Mouse (Mus musculus) CH12.LX (cell line): ENCODE data around the gene Sec22a. TPM values are rescaled to one million over a fixed set of nuclear protein-coding genes. Genes with fewer than 3 reads are reported as not detected.

Experiments used
- DNase-seq: peaks from one replicate; pipeline ENCODE4 v3.0.0-alpha.2; 2013; ENCODE audit errors: extremely low read depth
- H3K27ac ChIP-seq: 2 replicates; pipeline ENCODE4 v1.5.1; 2012; ENCODE audit warnings: low read depth, mild to moderate bottlenecking, control low read depth, moderate library complexity; ENCODE audit not compliant: insufficient read depth
- H3K27me3 ChIP-seq: replicated peaks from 2 replicates; pipeline ENCODE3; 2012; ENCODE audit warnings: inconsistent platforms
- H3K36me3 ChIP-seq, 2 experiments: replicated peaks in 1 of 2; 2 replicates each; pipeline versions ENCODE3 to v1.6.1; 2012; ENCODE audit warnings: inconsistent platforms in 1 of 2, low read length in 1 of 2, mild to moderate bottlenecking in 1 of 2, mixed read lengths in 1 of 2, moderate library complexity in 1 of 2; ENCODE audit not compliant: control insufficient read depth in 1 of 2, insufficient read depth in 1 of 2
- H3K4me1 ChIP-seq, 2 experiments: 2 replicates each; pipeline ENCODE4 v1.6.1; 2012; ENCODE audit warnings: inconsistent platforms in 1 of 2, moderate library complexity in 1 of 2; ENCODE audit not compliant: insufficient read depth in 2 of 2, control insufficient read depth in 1 of 2
- H3K4me2 ChIP-seq: 2 replicates; pipeline ENCODE4 v1.6.1; 2012; ENCODE audit warnings: low read depth, mild to moderate bottlenecking, control low read depth; ENCODE audit not compliant: poor library complexity, insufficient read depth, severe bottlenecking
- H3K4me3 ChIP-seq, 3 experiments: fragments of 150-350 bp in 1 of 3; sonication (generic) in 1 of 3; replicated peaks in 1 of 3; 2 replicates each; pipeline versions ENCODE3 to v1.5.1; 2011 to 2012; ENCODE audit warnings: low read depth in 2 of 3, low read length in 2 of 3, mild to moderate bottlenecking in 2 of 3, moderate library complexity in 2 of 3, control low read depth in 1 of 3, improper control_type of control experiment in 1 of 3, inconsistent platforms in 1 of 3, mixed read lengths in 1 of 3; ENCODE audit not compliant: poor library complexity in 1 of 3
- H3K79me2 ChIP-seq: replicated peaks from 2 replicates; pipeline ENCODE4 v1.6.1; 2012; ENCODE audit warnings: mild to moderate bottlenecking, moderate library complexity; ENCODE audit not compliant: control insufficient read depth, poor library complexity, insufficient read depth, severe bottlenecking; ENCODE audit errors: extremely low read depth
- H3K9ac ChIP-seq: 2 replicates; pipeline ENCODE4 v1.6.1; 2012; ENCODE audit warnings: low read depth, mild to moderate bottlenecking, control low read depth, moderate library complexity; ENCODE audit not compliant: insufficient read depth
- H3K9me3 ChIP-seq: replicated peaks from 2 replicates; pipeline ENCODE3; 2012; ENCODE audit warnings: low read length, inconsistent platforms, mixed read lengths
- CHD2 ChIP-seq: IDR thresholded peaks from 2 replicates; pipeline ENCODE4 v1.6.1; 2011; ENCODE audit warnings: low read length, improper control_type of control experiment
- ELF1 ChIP-seq: IDR thresholded peaks from 2 replicates; pipeline ENCODE4 v1.6.1; 2014; ENCODE audit warnings: low read depth, mild to moderate bottlenecking, inconsistent platforms, low read length, improper control_type of control experiment
- EP300 ChIP-seq: IDR thresholded peaks from 2 replicates; pipeline ENCODE4 v1.6.1; 2011; ENCODE audit warnings: low read length, improper control_type of control experiment
- ETS1 ChIP-seq: conservative IDR thresholded peaks from 2 replicates; pipeline ENCODE4 v1.6.1; 2012; ENCODE audit warnings: low read depth, mild to moderate bottlenecking, inconsistent platforms, low read length, improper control_type of control experiment, moderate library complexity
- JUN ChIP-seq: IDR thresholded peaks from 2 replicates; pipeline ENCODE4 v1.6.1; 2011; ENCODE audit warnings: low read depth, mild to moderate bottlenecking, low read length, improper control_type of control experiment, moderate library complexity; ENCODE audit not compliant: insufficient read depth
- MAX ChIP-seq: IDR thresholded peaks from 2 replicates; pipeline ENCODE4 v1.6.1; 2011; ENCODE audit warnings: low read length, improper control_type of control experiment
- MAZ ChIP-seq: IDR thresholded peaks from 2 replicates; pipeline ENCODE4 v1.6.1; 2012; ENCODE audit warnings: low read depth, mild to moderate bottlenecking, inconsistent platforms, low read length, improper control_type of control experiment, moderate library complexity
- MEF2A ChIP-seq: IDR thresholded peaks from 2 replicates; pipeline ENCODE4 v1.6.1; 2014; ENCODE audit warnings: low read depth, mild to moderate bottlenecking, inconsistent platforms, low read length, improper control_type of control experiment, borderline replicate concordance
- MXI1 ChIP-seq: IDR thresholded peaks from 2 replicates; pipeline ENCODE4 v1.6.1; 2011; ENCODE audit warnings: mild to moderate bottlenecking, low read depth, low read length, improper control_type of control experiment
- MYC ChIP-seq: IDR thresholded peaks from 2 replicates; pipeline ENCODE4 v1.6.1; 2011; ENCODE audit warnings: low read depth, mild to moderate bottlenecking, improper control_type of control experiment, low read length
- NELFE ChIP-seq: IDR thresholded peaks from 2 replicates; pipeline ENCODE4 v1.6.1; 2011; ENCODE audit warnings: low read depth, low read length, improper control_type of control experiment
- RAD21 ChIP-seq: IDR thresholded peaks from 2 replicates; pipeline ENCODE4 v1.6.1; 2011; ENCODE audit warnings: low read depth, mild to moderate bottlenecking, low read length, improper control_type of control experiment, moderate library complexity
- RCOR1 ChIP-seq: conservative IDR thresholded peaks from 2 replicates; pipeline ENCODE4 v1.6.1; 2012; ENCODE audit warnings: low read depth, mild to moderate bottlenecking, inconsistent platforms, low read length, improper control_type of control experiment
- SIN3A ChIP-seq: IDR thresholded peaks from 2 replicates; pipeline ENCODE4 v1.6.1; 2012; ENCODE audit warnings: low read length, improper control_type of control experiment, inconsistent platforms
- SMC3 ChIP-seq: IDR thresholded peaks from 2 replicates; pipeline ENCODE4 v1.6.1; 2011; ENCODE audit warnings: low read depth, low read length, improper control_type of control experiment
- TBP ChIP-seq: conservative IDR thresholded peaks from 2 replicates; pipeline ENCODE4 v1.6.1; 2011; ENCODE audit warnings: low read depth, low read length, improper control_type of control experiment
- TCF12 ChIP-seq: IDR thresholded peaks from 2 replicates; pipeline ENCODE4 v1.6.1; 2014; ENCODE audit warnings: low read depth, mild to moderate bottlenecking, inconsistent platforms, low read length, improper control_type of control experiment
- USF1 ChIP-seq: IDR thresholded peaks from 2 replicates; pipeline ENCODE4 v1.6.1; 2014; ENCODE audit warnings: low read depth, mild to moderate bottlenecking, inconsistent platforms, low read length, improper control_type of control experiment
- USF2 ChIP-seq: conservative IDR thresholded peaks from 2 replicates; pipeline ENCODE4 v1.6.1; 2011; ENCODE audit warnings: low read depth, low read length, improper control_type of control experiment
- ZKSCAN1 ChIP-seq: IDR thresholded peaks from 2 replicates; pipeline ENCODE4 v1.6.1; 2012; ENCODE audit warnings: low read depth, inconsistent platforms, low read length, improper control_type of control experiment, borderline replicate concordance
- ZMIZ1 ChIP-seq: IDR thresholded peaks from 2 replicates; pipeline ENCODE4 v1.6.1; 2012; ENCODE audit warnings: low read depth, mild to moderate bottlenecking, inconsistent platforms, low read length, improper control_type of control experiment
- dilution Hi-C: fragments of 300-500 bp; cut with MboI; formaldehyde crosslinking; loops from 2 replicates; pipeline ENCODE4 v1.14.3; 2020; ENCODE audit warnings: low sequenced_read_pairs; ENCODE audit not compliant: extremely low pct_unique_long_range_greater_than_20kb, extremely low pct_ligation_motif_present
- in situ Hi-C: fragments of 300-500 bp; cut with MboI; formaldehyde crosslinking; loops from 3 replicates; pipeline ENCODE4 v1.14.3; 2019; ENCODE audit warnings: low sequenced_read_pairs, low pct_ligation_motif_present, low pct_unique_long_range_greater_than_20kb, mixed read lengths
- polyA plus RNA-seq: library from polyadenylated mRNA; unstranded; fragments of >175 nt; gene quantifications from 2 replicates; pipeline ENCODE4 v1.2.1, GENCODE M21; 2012; ENCODE audit warnings: low read depth; ENCODE audit not compliant: insufficient read length
- total RNA-seq, 2 experiments: library from RNA; depleted of rRNA; stranded (reverse); fragments of 300-350 nt in 1 of 2; fragments of >200 nt in 1 of 2; gene quantifications; 2 replicates each; pipeline ENCODE4 v1.2.3; 2012 to 2014

Sec22a gene
- total and polyA plus RNA-seq, 3 experiments = 8.6 to 17.8 (median 10.8) TPM

- dilution Hi-C loops (no loop called here), in situ Hi-C loops (no loop called here)
- H3K9me3 ChIP-seq = no peaks in the 10 kb centered on the region
- no peak overlapping the region for H3K4me3 ChIP-seq
- no peaks in the 10 kb centered on the region for H3K27me3 ChIP-seq
- peaks cover 0 to 3% of the 10 kb centered on the region in 2 experiments for H3K36me3 ChIP-seq
- H3K9ac ChIP-seq = no peak overlapping the region
- no peak for TF ChIP-seq MAZ
- TF ChIP-seq CHD2 = no peak
- no peak for TF ChIP-seq ELF1
- no peak for TF ChIP-seq JUN
- no peak for TF ChIP-seq MAX
- TF ChIP-seq TCF12 = no peak
- TF ChIP-seq RCOR1 = no peak
- TF ChIP-seq MXI1 = no peak
- no peak for TF ChIP-seq SIN3A
- no peak for TF ChIP-seq USF2
- TF ChIP-seq RAD21 = no peak
- no peak for TF ChIP-seq ZKSCAN1
- no peaks in the 10 kb centered on the region for H3K79me2 ChIP-seq
- H3K27ac ChIP-seq = no peak overlapping the region
- H3K4me1 ChIP-seq = no peaks in the 10 kb centered on the region
- H3K4me2 ChIP-seq = no peak overlapping the region
- DNase-seq = no peak
Measured at GRCm38 (mm10) chr16:35305226-35305625, 58.5 kb downstream of the Sec22a start.

- no peak overlapping the region for H3K4me3 ChIP-seq
- H3K4me2 ChIP-seq = no peak overlapping the region
- H3K27ac ChIP-seq = no peak overlapping the region
- no peaks in the 10 kb centered on the region for H3K4me1 ChIP-seq
- peaks cover 0 to 3% of the 10 kb centered on the region in 2 experiments for H3K36me3 ChIP-seq
- in situ Hi-C loops = no loop called here
- no peak for DNase-seq
- TF ChIP-seq EP300 (no peak), MAZ (no peak), RAD21 (no peak), TBP (no peak), CHD2 (no peak), ZMIZ1 (no peak), USF1 (no peak), MYC (no peak), MEF2A (no peak), RCOR1 (no peak), ELF1 (no peak), MXI1 (no peak), SMC3 (no peak), NELFE (no peak), TCF12 (no peak), ETS1 (no peak)
- H3K9me3 ChIP-seq = no peaks in the 10 kb centered on the region
- no peak overlapping the region for H3K9ac ChIP-seq
- no peaks in the 10 kb centered on the region for H3K27me3 ChIP-seq
- H3K79me2 ChIP-seq = no peaks in the 10 kb centered on the region
- dilution Hi-C loops = no loop called here
Measured at GRCm38 (mm10) chr16:35304416-35304815, 59.3 kb downstream of the Sec22a start.
